Mouse (Mus musculus) intestine, embryonic 16.5 days (tissue): ENCODE measurements at regions not wholly inside any gene's neighbourhood (a gene's known extent, or its start where the extent isn't known, plus 50 kb on each side); places are given as distances from the start of the nearest gene placed in this dataset.

Experiments used
- ATAC-seq: fragments of 200-750 bp; cut with Nextera tagmentation; 2 replicates; pipeline ENCODE4 v1.8.0; 2017; ENCODE audit warnings: moderate TSS enrichment, moderate library complexity
- H3K27ac ChIP-seq: fragments of 300-500 bp; sonication (generic); 2 replicates; pipeline ENCODE4 v1.5.1; 2014; ENCODE audit warnings: mild to moderate bottlenecking, low read length
- H3K27me3 ChIP-seq: fragments of 300-500 bp; sonication (generic); replicated peaks from 2 replicates; pipeline ENCODE4 v1.6.1; 2014; ENCODE audit warnings: low read length, control low read depth, mixed read lengths; ENCODE audit not compliant: control insufficient read depth, insufficient read depth
- H3K36me3 ChIP-seq: fragments of 300-500 bp; sonication (generic); 2 replicates; pipeline ENCODE4 v1.6.1; 2014; ENCODE audit warnings: low read length, control low read depth; ENCODE audit not compliant: control insufficient read depth, insufficient read depth
- H3K4me1 ChIP-seq: fragments of 300-500 bp; sonication (generic); 2 replicates; pipeline ENCODE4 v1.6.1; 2014; ENCODE audit warnings: low read length, control low read depth, mixed read lengths; ENCODE audit not compliant: control insufficient read depth, insufficient read depth
- H3K4me2 ChIP-seq: fragments of 300-500 bp; sonication (generic); 2 replicates; pipeline ENCODE4 v1.6.1; 2014; ENCODE audit warnings: low read depth, low read length, control low read depth
- H3K4me3 ChIP-seq: fragments of 300-500 bp; sonication (generic); 2 replicates; pipeline ENCODE4 v1.5.1; 2014; ENCODE audit warnings: mild to moderate bottlenecking, low read length
- H3K9ac ChIP-seq: fragments of 300-500 bp; sonication (generic); 2 replicates; pipeline ENCODE4 v1.6.1; 2014; ENCODE audit warnings: low read depth, low read length
- H3K9me3 ChIP-seq: fragments of 300-500 bp; sonication (generic); 2 replicates; pipeline ENCODE4 v1.6.1; 2016; ENCODE audit warnings: low read length, control low read depth; ENCODE audit not compliant: control insufficient read depth
- WGBS: fragments of 180-500 bp; shearing (Covaris S2); extraction: QIAGEN DNeasy Blood & Tissue Kit; methylation state at CpG from one replicate; pipeline ENCODE4 v1.1.7; 2014; 5-methylcytosine and 5-hydroxymethylcytosine counted together

DNA sequence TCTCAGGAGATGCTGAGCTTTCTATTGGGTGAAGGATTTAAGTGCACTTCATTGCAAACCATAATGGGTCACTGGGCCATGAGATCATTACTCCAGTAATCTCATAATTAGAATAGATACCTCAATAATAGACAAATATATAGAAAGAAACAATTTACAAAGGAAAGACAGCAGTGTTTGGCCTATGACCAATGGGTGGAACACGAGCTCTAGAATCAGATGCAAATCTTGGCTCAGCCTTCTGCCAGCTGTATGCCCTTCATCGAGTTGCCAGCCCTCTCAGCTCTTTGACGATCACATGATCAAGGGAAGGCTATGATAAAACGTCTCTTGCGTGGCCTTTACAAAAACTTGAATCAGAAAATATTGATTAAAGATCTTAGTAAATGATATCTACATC, 92.9 kb upstream of the Dapk1 start:
- Histone ChIP-seq H3K27ac (no peak overlapping the region), H3K4me3 (no peak overlapping the region), H3K9me3 (no peaks in the 10 kb centered on the region), H3K4me2 (no peak overlapping the region), H3K36me3 (no peaks in the 10 kb centered on the region), H3K27me3 (no peaks in the 10 kb centered on the region), H3K4me1 (no peaks in the 10 kb centered on the region), H3K9ac (no peak overlapping the region)
- no peak for ATAC-seq
- WGBS, result 76% methylated on average over 5 of the region's 5 CpGs

GRCm38 (mm10) chr13:60511101-60511500, 90.6 kb upstream of the Dapk1 start:
- H3K9me3 ChIP-seq, result no peaks in the 10 kb centered on the region
- H3K27me3 ChIP-seq, result no peaks in the 10 kb centered on the region
- no peak overlapping the region for H3K4me3 ChIP-seq
- no peak overlapping the region for H3K9ac ChIP-seq
- H3K27ac ChIP-seq, result no peak overlapping the region
- H3K36me3 ChIP-seq, result no peaks in the 10 kb centered on the region
- H3K4me2 ChIP-seq, result no peak overlapping the region
- whole genome bisulfite sequencing, result 91% methylated on average over 7 of the region's 7 CpGs
- no peak for ATAC-seq
- no peaks in the 10 kb centered on the region for H3K4me1 ChIP-seq

GRCm38 (mm10) chr13:60511628-60512027, 90.1 kb upstream of the Dapk1 start:
- Histone ChIP-seq H3K27me3 (no peaks in the 10 kb centered on the region), H3K4me2 (no peak overlapping the region), H3K9me3 (no peaks in the 10 kb centered on the region), H3K9ac (no peak overlapping the region), H3K27ac (no peak overlapping the region), H3K36me3 (no peaks in the 10 kb centered on the region), H3K4me3 (no peak overlapping the region), H3K4me1 (no peaks in the 10 kb centered on the region)
- no peak for ATAC-seq
- WGBS, result 80% methylated on average over 8 of the region's 8 CpGs

GRCm38 (mm10) chr13:60513756-60514155, 88.0 kb upstream of the Dapk1 start:
- no peak overlapping the region for H3K9ac ChIP-seq
- H3K9me3 ChIP-seq, result no peaks in the 10 kb centered on the region
- 82% methylated on average over 7 of the region's 7 CpGs for WGBS
- H3K4me2 ChIP-seq, result no peak overlapping the region
- ATAC-seq, result no peak
- H3K4me3 ChIP-seq, result no peak overlapping the region
- no peaks in the 10 kb centered on the region for H3K4me1 ChIP-seq
- no peaks in the 10 kb centered on the region for H3K36me3 ChIP-seq
- H3K27me3 ChIP-seq, result no peaks in the 10 kb centered on the region
- H3K27ac ChIP-seq, result no peak overlapping the region

DNA sequence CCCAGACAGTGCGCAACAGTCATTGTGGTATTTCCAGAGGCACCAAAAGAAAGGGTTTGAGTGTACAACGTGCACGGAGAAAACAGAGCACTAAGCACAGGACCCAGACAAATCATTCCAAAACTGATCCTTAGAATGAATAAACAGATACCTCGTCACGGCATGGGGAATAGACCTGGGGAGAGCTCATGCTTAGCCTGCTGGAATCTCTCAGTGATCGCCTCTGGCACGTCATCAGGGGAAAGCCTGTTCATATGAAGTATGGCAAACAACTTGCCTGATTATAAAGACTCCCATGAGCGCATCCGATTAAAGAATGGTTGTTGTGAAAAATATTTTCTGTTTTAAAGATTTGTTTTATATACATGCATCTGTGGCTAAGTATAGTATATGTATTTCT, 86.9 kb upstream of the Dapk1 start:
- Histone ChIP-seq H3K9me3 (no peaks in the 10 kb centered on the region), H3K4me2 (no peak overlapping the region), H3K4me1 (no peaks in the 10 kb centered on the region), H3K9ac (no peak overlapping the region), H3K36me3 (no peaks in the 10 kb centered on the region), H3K27ac (no peak overlapping the region), H3K27me3 (no peaks in the 10 kb centered on the region), H3K4me3 (no peak overlapping the region)
- ATAC-seq, result no peak
- 67% methylated on average over 9 of the region's 9 CpGs for WGBS

- no peak overlapping the region for H3K4me2 ChIP-seq
- 73% methylated on average over 2 of the region's 2 CpGs for WGBS
- H3K4me1 ChIP-seq, result no peaks in the 10 kb centered on the region
- ATAC-seq, result no peak
- H3K9me3 ChIP-seq, result no peaks in the 10 kb centered on the region
- H3K9ac ChIP-seq, result no peak overlapping the region
- H3K36me3 ChIP-seq, result no peaks in the 10 kb centered on the region
- no peaks in the 10 kb centered on the region for H3K27me3 ChIP-seq
- H3K4me3 ChIP-seq, result no peak overlapping the region
- no peak overlapping the region for H3K27ac ChIP-seq
Measured at GRCm38 (mm10) chr13:60518010-60518409, 83.7 kb upstream of the Dapk1 start.

- no peak overlapping the region for H3K4me3 ChIP-seq
- no peaks in the 10 kb centered on the region for H3K36me3 ChIP-seq
- ATAC-seq, result no peak
- H3K27me3 ChIP-seq, result no peaks in the 10 kb centered on the region
- 57% methylated on average over 4 of the region's 4 CpGs for WGBS
- H3K9me3 ChIP-seq, result no peaks in the 10 kb centered on the region
- H3K4me1 ChIP-seq, result no peaks in the 10 kb centered on the region
- H3K27ac ChIP-seq, result no peak overlapping the region
- no peak overlapping the region for H3K9ac ChIP-seq
- H3K4me2 ChIP-seq, result no peak overlapping the region
Measured at GRCm38 (mm10) chr13:60519708-60520107, 82.0 kb upstream of the Dapk1 start.

GRCm38 (mm10) chr13:60522719-60523450, 78.9 kb upstream of the Dapk1 start:
- H3K27ac ChIP-seq, result no peak overlapping the region
- no peak for ATAC-seq
- H3K4me1 ChIP-seq, result no peaks in the 10 kb centered on the region
- H3K9me3 ChIP-seq, result no peaks in the 10 kb centered on the region
- no peak overlapping the region for H3K4me2 ChIP-seq
- H3K27me3 ChIP-seq, result no peaks in the 10 kb centered on the region
- H3K9ac ChIP-seq, result no peak overlapping the region
- no peaks in the 10 kb centered on the region for H3K36me3 ChIP-seq
- H3K4me3 ChIP-seq, result no peak overlapping the region
- WGBS, result 75% methylated on average over 8 of the region's 8 CpGs

- Histone ChIP-seq H3K4me3 (no peak overlapping the region), H3K36me3 (no peaks in the 10 kb centered on the region), H3K9ac (no peak overlapping the region), H3K4me1 (no peaks in the 10 kb centered on the region), H3K27me3 (no peaks in the 10 kb centered on the region), H3K9me3 (no peaks in the 10 kb centered on the region), H3K27ac (no peak overlapping the region), H3K4me2 (no peak overlapping the region)
- WGBS, result 87% methylated on average over 2 of the region's 2 CpGs
- ATAC-seq, result no peak
Measured at GRCm38 (mm10) chr13:60527806-60528205, 73.9 kb upstream of the Dapk1 start.

GRCm38 (mm10) chr13:60528819-60529218, 72.9 kb upstream of the Dapk1 start:
- no peak overlapping the region for H3K4me2 ChIP-seq
- no peaks in the 10 kb centered on the region for H3K4me1 ChIP-seq
- H3K36me3 ChIP-seq, result no peaks in the 10 kb centered on the region
- no peaks in the 10 kb centered on the region for H3K27me3 ChIP-seq
- no peak overlapping the region for H3K27ac ChIP-seq
- no peak overlapping the region for H3K9ac ChIP-seq
- no peak overlapping the region for H3K4me3 ChIP-seq
- WGBS, result 34% methylated on average over 1 of the region's 1 CpGs
- peak; percentile 67 for ATAC-seq
- no peaks in the 10 kb centered on the region for H3K9me3 ChIP-seq
